Mouse (Mus musculus) CH12.LX (cell line): ENCODE results near the gene Cx3cr1. TPM values are rescaled to one million over a fixed set of nuclear protein-coding genes. Genes with fewer than 3 reads are reported as not detected.

ENCODE experiments used
- DNase-seq: peaks from one replicate; pipeline ENCODE4 v3.0.0-alpha.2; 2013; ENCODE audit errors: extremely low read depth
- H3K27ac ChIP-seq: 2 replicates; pipeline ENCODE4 v1.5.1; 2012; ENCODE audit warnings: low read depth, mild to moderate bottlenecking, control low read depth, moderate library complexity; ENCODE audit not compliant: insufficient read depth
- H3K27me3 ChIP-seq: replicated peaks from 2 replicates; pipeline ENCODE3; 2012; ENCODE audit warnings: inconsistent platforms
- H3K36me3 ChIP-seq, 2 experiments: replicated peaks in 1 of 2; 2 replicates each; pipeline versions ENCODE3 to v1.6.1; 2012; ENCODE audit warnings: inconsistent platforms in 1 of 2, low read length in 1 of 2, mild to moderate bottlenecking in 1 of 2, mixed read lengths in 1 of 2, moderate library complexity in 1 of 2; ENCODE audit not compliant: control insufficient read depth in 1 of 2, insufficient read depth in 1 of 2
- H3K4me1 ChIP-seq, 2 experiments: 2 replicates each; pipeline ENCODE4 v1.6.1; 2012; ENCODE audit warnings: inconsistent platforms in 1 of 2, moderate library complexity in 1 of 2; ENCODE audit not compliant: insufficient read depth in 2 of 2, control insufficient read depth in 1 of 2
- H3K4me2 ChIP-seq: 2 replicates; pipeline ENCODE4 v1.6.1; 2012; ENCODE audit warnings: low read depth, mild to moderate bottlenecking, control low read depth; ENCODE audit not compliant: poor library complexity, insufficient read depth, severe bottlenecking
- H3K4me3 ChIP-seq, 3 experiments: fragments of 150-350 bp in 1 of 3; sonication (generic) in 1 of 3; replicated peaks in 1 of 3; 2 replicates each; pipeline versions ENCODE3 to v1.5.1; 2011 to 2012; ENCODE audit warnings: low read depth in 2 of 3, low read length in 2 of 3, mild to moderate bottlenecking in 2 of 3, moderate library complexity in 2 of 3, control low read depth in 1 of 3, improper control_type of control experiment in 1 of 3, inconsistent platforms in 1 of 3, mixed read lengths in 1 of 3; ENCODE audit not compliant: poor library complexity in 1 of 3
- H3K79me2 ChIP-seq: replicated peaks from 2 replicates; pipeline ENCODE4 v1.6.1; 2012; ENCODE audit warnings: mild to moderate bottlenecking, moderate library complexity; ENCODE audit not compliant: control insufficient read depth, poor library complexity, insufficient read depth, severe bottlenecking; ENCODE audit errors: extremely low read depth
- H3K9ac ChIP-seq: 2 replicates; pipeline ENCODE4 v1.6.1; 2012; ENCODE audit warnings: low read depth, mild to moderate bottlenecking, control low read depth, moderate library complexity; ENCODE audit not compliant: insufficient read depth
- H3K9me3 ChIP-seq: replicated peaks from 2 replicates; pipeline ENCODE3; 2012; ENCODE audit warnings: low read length, inconsistent platforms, mixed read lengths
- BHLHE40 ChIP-seq: IDR thresholded peaks from 2 replicates; pipeline ENCODE4 v1.6.1; 2011; ENCODE audit warnings: mild to moderate bottlenecking, low read depth, low read length, improper control_type of control experiment
- CHD2 ChIP-seq: IDR thresholded peaks from 2 replicates; pipeline ENCODE4 v1.6.1; 2011; ENCODE audit warnings: low read length, improper control_type of control experiment
- E2F4 ChIP-seq: IDR thresholded peaks from 2 replicates; pipeline ENCODE4 v1.6.1; 2011; ENCODE audit warnings: low read depth, low read length, improper control_type of control experiment; ENCODE audit not compliant: insufficient replicate concordance
- ELF1 ChIP-seq: IDR thresholded peaks from 2 replicates; pipeline ENCODE4 v1.6.1; 2014; ENCODE audit warnings: low read depth, mild to moderate bottlenecking, inconsistent platforms, low read length, improper control_type of control experiment
- EP300 ChIP-seq: IDR thresholded peaks from 2 replicates; pipeline ENCODE4 v1.6.1; 2011; ENCODE audit warnings: low read length, improper control_type of control experiment
- ETS1 ChIP-seq: conservative IDR thresholded peaks from 2 replicates; pipeline ENCODE4 v1.6.1; 2012; ENCODE audit warnings: low read depth, mild to moderate bottlenecking, inconsistent platforms, low read length, improper control_type of control experiment, moderate library complexity
- GABPA ChIP-seq: IDR thresholded peaks from 2 replicates; pipeline ENCODE4 v1.6.1; 2012; ENCODE audit warnings: low read depth, low read length, improper control_type of control experiment, inconsistent platforms; ENCODE audit not compliant: insufficient replicate concordance
- HCFC1 ChIP-seq: IDR thresholded peaks from 2 replicates; pipeline ENCODE4 v1.6.1; 2012; ENCODE audit warnings: low read depth, mild to moderate bottlenecking, inconsistent platforms, low read length, improper control_type of control experiment
- JUND ChIP-seq: conservative IDR thresholded peaks from 2 replicates; pipeline ENCODE4 v1.6.1; 2011; ENCODE audit warnings: low read depth, low read length, improper control_type of control experiment
- KAT2A ChIP-seq: IDR thresholded peaks from 2 replicates; pipeline ENCODE4 v1.6.1; 2012; ENCODE audit warnings: low read length, improper control_type of control experiment, inconsistent platforms; ENCODE audit not compliant: insufficient replicate concordance
- MAX ChIP-seq: IDR thresholded peaks from 2 replicates; pipeline ENCODE4 v1.6.1; 2011; ENCODE audit warnings: low read length, improper control_type of control experiment
- MAZ ChIP-seq: IDR thresholded peaks from 2 replicates; pipeline ENCODE4 v1.6.1; 2012; ENCODE audit warnings: low read depth, mild to moderate bottlenecking, inconsistent platforms, low read length, improper control_type of control experiment, moderate library complexity
- MEF2A ChIP-seq: IDR thresholded peaks from 2 replicates; pipeline ENCODE4 v1.6.1; 2014; ENCODE audit warnings: low read depth, mild to moderate bottlenecking, inconsistent platforms, low read length, improper control_type of control experiment, borderline replicate concordance
- MXI1 ChIP-seq: IDR thresholded peaks from 2 replicates; pipeline ENCODE4 v1.6.1; 2011; ENCODE audit warnings: mild to moderate bottlenecking, low read depth, low read length, improper control_type of control experiment
- MYC ChIP-seq: IDR thresholded peaks from 2 replicates; pipeline ENCODE4 v1.6.1; 2011; ENCODE audit warnings: low read depth, mild to moderate bottlenecking, improper control_type of control experiment, low read length
- NRF1 ChIP-seq: IDR thresholded peaks from 2 replicates; pipeline ENCODE4 v1.6.1; 2014; ENCODE audit warnings: low read depth, mild to moderate bottlenecking, inconsistent platforms, low read length, improper control_type of control experiment, moderate library complexity
- POLR2A ChIP-seq: IDR thresholded peaks from 2 replicates; pipeline ENCODE4 v1.6.1; 2011; ENCODE audit warnings: low read depth, mild to moderate bottlenecking, improper control_type of control experiment, low read length
- POLR2AphosphoS2 ChIP-seq: IDR thresholded peaks from 2 replicates; pipeline ENCODE4 v1.6.1; 2011; ENCODE audit warnings: low read depth, low read length, improper control_type of control experiment
- SMC3 ChIP-seq: IDR thresholded peaks from 2 replicates; pipeline ENCODE4 v1.6.1; 2011; ENCODE audit warnings: low read depth, low read length, improper control_type of control experiment
- TBP ChIP-seq: conservative IDR thresholded peaks from 2 replicates; pipeline ENCODE4 v1.6.1; 2011; ENCODE audit warnings: low read depth, low read length, improper control_type of control experiment
- TCF12 ChIP-seq: IDR thresholded peaks from 2 replicates; pipeline ENCODE4 v1.6.1; 2014; ENCODE audit warnings: low read depth, mild to moderate bottlenecking, inconsistent platforms, low read length, improper control_type of control experiment
- UBTF ChIP-seq: IDR thresholded peaks from 2 replicates; pipeline ENCODE4 v1.6.1; 2012; ENCODE audit warnings: low read depth, mild to moderate bottlenecking, inconsistent platforms, low read length, improper control_type of control experiment, moderate library complexity
- USF2 ChIP-seq: conservative IDR thresholded peaks from 2 replicates; pipeline ENCODE4 v1.6.1; 2011; ENCODE audit warnings: low read depth, low read length, improper control_type of control experiment
- ZNF384 ChIP-seq: IDR thresholded peaks from 2 replicates; pipeline ENCODE4 v1.6.1; 2012; ENCODE audit warnings: low read depth, low read length, improper control_type of control experiment, inconsistent platforms
- dilution Hi-C: fragments of 300-500 bp; cut with MboI; formaldehyde crosslinking; loops from 2 replicates; pipeline ENCODE4 v1.14.3; 2020; ENCODE audit warnings: low sequenced_read_pairs; ENCODE audit not compliant: extremely low pct_unique_long_range_greater_than_20kb, extremely low pct_ligation_motif_present
- in situ Hi-C: fragments of 300-500 bp; cut with MboI; formaldehyde crosslinking; loops from 3 replicates; pipeline ENCODE4 v1.14.3; 2019; ENCODE audit warnings: low sequenced_read_pairs, low pct_ligation_motif_present, low pct_unique_long_range_greater_than_20kb, mixed read lengths
- polyA plus RNA-seq: library from polyadenylated mRNA; unstranded; fragments of >175 nt; gene quantifications from 2 replicates; pipeline ENCODE4 v1.2.1, GENCODE M21; 2012; ENCODE audit warnings: low read depth; ENCODE audit not compliant: insufficient read length
- total RNA-seq, 2 experiments: library from RNA; depleted of rRNA; stranded (reverse); fragments of 300-350 nt in 1 of 2; fragments of >200 nt in 1 of 2; gene quantifications; 2 replicates each; pipeline ENCODE4 v1.2.3; 2012 to 2014

The Cx3cr1 gene
- total and polyA plus RNA-seq, 3 experiments: 0.06 TPM; not detected in 2

GRCm38 (mm10) chr9:119887144-119887901, 182.4 kb downstream of the Cx3cr1 start:
- H3K4me2 ChIP-seq: no peak overlapping the region
- H3K9ac ChIP-seq: no peak overlapping the region
- H3K79me2 ChIP-seq: no peaks in the 10 kb centered on the region
- H3K9me3 ChIP-seq: peaks cover 7% of the 10 kb centered on the region
- DNase-seq: peak; percentile 38
- in situ Hi-C loops: loop anchor here (10.0 to 25.0 kb wide), 3 partner anchors 93 to 425 kb away; no protein-coding TSS in a partner anchor
- TF ChIP-seq MAX (no peak), TCF12 (no peak), NRF1 (no peak), MYC (no peak), CHD2 (no peak), GABPA (no peak), SMC3 (no peak), ZNF384 (no peak), POLR2A (no peak), E2F4 (no peak), KAT2A (no peak), EP300 (no peak), MXI1 (no peak)
- H3K4me3 ChIP-seq: no peak overlapping the region
- peaks cover 0 to 17% of the 10 kb centered on the region in 2 experiments; a peak in 1 of 4 replicates for H3K4me1 ChIP-seq
- H3K27me3 ChIP-seq: peaks cover 11% of the 10 kb centered on the region
- H3K36me3 ChIP-seq: no peaks in the 10 kb centered on the region
- H3K27ac ChIP-seq: no peak overlapping the region
- dilution Hi-C loops: no loop called here

- dilution Hi-C loops: no loop called here
- Histone ChIP-seq H3K27me3 (no peaks in the 10 kb centered on the region), H3K4me1 (peaks cover 0 to 5% of the 10 kb centered on the region in 2 experiments; a peak in 2 of 4 replicates), H3K4me2 (no peak overlapping the region), H3K79me2 (no peaks in the 10 kb centered on the region), H3K9me3 (peaks cover 5% of the 10 kb centered on the region), H3K36me3 (no peaks in the 10 kb centered on the region), H3K9ac (no peak overlapping the region), H3K27ac (no peak overlapping the region), H3K4me3 (no peak overlapping the region)
- TF ChIP-seq USF2 (no peak), POLR2AphosphoS2 (no peak), NRF1 (no peak), MAZ (no peak), UBTF (no peak), MAX (no peak), HCFC1 (no peak), TCF12 (no peak), GABPA (no peak), E2F4 (no peak), ETS1 (no peak), JUND (no peak), BHLHE40 (no peak), MEF2A (no peak), TBP (no peak), ELF1 (no peak)
- DNase-seq: no peak
- in situ Hi-C loops: no loop called here
Measured at GRCm38 (mm10) chr9:119854170-119854569, 215.5 kb downstream of the Cx3cr1 start.
